Mouse (Mus musculus) embryo, embryonic 10.5 days (tissue): ENCODE data around the gene Olfr649.

ENCODE experiments used
- DNase-seq: peaks from one replicate; pipeline ENCODE4 v3.0.0-alpha.2; 2015; ENCODE audit warnings: low spot score

The Olfr649 gene

DNA sequence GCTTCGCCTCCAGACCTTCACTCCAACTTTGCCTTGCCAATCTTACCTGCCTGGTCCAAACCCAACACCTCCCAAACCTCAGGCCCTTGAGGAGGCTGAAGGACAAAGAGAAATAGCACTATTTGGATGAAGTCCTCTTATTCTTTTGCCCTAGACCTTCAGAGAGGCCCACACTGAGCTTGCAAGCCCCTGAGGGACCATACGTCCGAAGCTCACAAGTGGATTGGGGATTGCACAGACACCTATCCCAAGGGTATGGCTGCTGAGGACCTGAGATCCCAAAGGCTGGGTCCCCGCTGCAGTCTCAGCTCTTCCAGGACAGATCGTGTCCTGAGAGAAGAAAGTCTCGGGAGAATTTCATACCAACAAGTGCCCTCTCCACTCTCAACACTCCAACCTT is at the start of gene Olfr649:
Gene Olfr649 (minus strand): TSS at position 101 of the 400 bp plus-strand sequence.
- no peak for DNase-seq

DNA sequence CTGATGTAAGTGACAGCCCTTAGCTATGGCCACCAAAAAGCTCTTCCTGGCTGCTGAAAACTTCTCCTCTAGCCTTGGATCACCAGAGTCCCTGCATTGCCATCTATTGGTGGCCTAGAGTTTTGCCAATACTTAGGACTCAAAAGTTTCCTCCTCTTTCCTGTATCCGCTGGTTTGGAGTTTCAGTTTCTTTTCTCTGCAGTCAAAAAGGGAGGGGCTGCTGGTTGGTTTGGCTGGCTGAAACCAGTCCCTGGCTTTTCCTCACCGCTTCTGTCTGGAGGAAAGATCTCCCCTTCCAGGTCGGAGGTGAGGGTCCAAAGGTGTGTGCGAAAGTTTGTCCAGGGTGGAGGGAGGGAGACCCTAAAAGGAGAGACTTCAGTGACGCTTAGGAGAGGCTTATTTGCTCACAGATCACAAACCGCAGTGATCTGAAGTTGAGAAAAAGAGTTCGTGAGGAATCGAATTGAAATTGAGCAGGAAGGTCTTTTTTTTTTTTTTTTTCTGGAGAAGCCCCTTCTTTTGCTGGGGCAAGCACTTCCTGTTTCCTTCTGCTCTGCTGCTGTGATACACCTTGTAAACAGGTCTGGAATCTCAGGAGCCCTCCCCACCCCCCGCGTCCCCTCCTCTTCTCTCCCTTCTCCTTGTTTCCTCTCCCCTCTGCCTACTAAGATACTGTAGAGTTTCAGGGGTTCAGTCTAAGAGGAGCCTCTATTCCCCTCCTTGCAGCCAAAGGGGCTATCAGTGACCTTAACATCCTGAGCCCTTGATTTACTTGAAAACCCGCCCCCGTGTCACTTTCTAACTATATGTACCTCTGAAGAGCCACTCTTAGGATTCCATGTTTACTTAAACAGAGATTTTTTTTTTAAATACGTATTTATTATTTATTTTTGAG is 48.7 kb upstream of the Olfr649 start, which contains the start of gene Trim34a:
Gene Trim34a (plus strand): TSS at position 171 of the 895 bp plus-strand sequence.
- peak; percentile 82 for DNase-seq

DNA sequence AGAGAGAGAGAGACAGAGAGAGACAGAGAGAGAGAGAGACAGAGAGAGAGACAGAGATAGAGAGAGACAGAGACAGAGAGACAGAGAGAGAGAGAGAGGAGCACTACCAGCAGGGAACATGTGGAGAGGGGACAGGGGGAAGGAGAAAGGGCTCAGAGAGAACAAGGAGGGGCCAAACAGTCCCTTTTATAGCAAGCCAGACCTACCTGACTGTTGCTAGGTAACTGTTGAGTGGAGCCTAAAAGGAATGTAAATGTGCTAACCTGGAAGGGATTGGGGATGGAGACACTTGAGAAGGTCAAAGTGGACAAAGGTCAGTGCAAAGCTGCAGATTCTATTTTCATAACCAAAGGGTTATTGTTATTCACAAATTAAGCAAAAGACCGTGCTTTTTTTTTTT is 47.8 kb upstream of the Olfr649 start:
- DNase-seq = no peak

DNA sequence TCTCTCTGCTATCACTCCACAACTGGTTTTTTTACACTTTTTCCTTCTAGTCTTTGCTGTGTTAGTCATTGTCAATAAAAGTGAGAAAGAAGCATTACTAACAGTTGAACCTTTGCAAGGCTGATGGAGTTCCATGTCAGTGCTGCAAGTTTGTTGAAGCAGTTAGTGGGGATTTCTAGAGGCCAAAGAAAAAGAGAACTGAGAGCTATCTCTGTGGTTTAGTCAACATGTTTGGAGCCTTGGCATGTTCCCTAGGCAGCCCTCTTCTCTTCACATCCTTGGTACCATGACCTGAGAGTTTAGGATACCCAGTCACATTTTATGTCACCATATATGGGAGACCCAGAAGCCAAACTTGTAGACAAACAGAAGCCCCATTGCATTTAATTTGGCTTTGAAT is 45.1 kb upstream of the Olfr649 start:
- DNase-seq = no peak

DNA sequence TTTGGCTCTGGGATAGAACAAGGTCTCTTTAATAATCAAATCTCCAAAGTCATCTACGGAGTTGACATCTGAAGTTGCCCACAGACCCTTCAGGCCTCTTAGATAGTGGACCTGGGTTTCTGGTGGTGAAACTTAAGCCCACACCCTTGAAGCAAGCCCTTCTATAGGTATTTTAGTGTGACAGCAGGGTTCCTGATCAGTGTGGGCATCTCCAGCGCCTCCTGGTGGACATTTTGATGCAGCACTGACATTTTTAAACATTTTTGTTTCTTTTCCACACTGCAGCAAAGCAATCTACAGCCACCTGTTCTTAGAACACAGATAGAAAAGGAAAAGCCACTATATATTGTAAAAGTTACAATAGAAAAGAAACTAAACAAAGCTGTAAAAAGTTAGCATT is 35.4 kb upstream of the Olfr649 start:
- DNase-seq = peak; percentile 46

DNA sequence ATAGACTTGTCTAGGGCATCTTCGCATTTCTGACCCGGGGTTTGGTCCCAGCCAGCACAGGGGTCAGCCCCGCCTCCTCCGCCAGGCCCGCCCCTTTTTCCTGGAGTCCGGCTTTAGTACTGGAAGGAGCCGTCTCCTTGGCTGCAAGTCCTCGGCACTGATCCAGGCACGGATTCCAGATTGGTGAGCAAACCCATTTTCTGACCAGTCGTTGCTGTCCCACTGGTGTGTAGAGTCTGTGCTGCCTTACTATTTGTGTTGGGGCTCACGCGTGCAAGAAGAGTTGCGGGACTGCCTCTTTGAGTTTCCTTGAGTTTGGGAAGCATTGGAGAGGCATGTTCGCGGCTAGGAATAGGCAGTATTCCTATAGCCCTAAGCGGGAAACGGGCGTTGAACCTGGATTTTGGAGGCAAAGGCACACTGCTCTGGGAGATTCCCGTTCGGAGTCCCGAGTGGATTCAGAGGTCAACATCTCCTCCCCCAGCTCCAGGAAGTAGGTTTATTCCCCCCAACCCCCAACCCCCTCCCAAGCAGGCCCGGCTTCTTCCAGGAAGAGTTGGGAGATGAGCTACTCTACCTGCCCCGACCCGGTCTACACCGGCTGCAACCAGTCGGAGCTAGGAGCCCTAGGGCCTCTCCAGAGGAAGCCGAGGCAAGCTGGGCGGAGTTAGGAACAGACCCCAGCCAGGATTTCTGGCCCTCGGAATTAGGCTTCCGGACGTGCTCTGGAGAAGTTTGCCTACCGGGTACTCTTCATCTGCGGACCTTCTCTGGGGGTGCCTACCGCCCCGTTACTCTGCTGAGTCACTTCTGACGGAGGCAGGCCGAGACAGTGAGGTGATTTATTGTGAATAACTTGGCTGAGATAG is 23.1 kb upstream of the Olfr649 start, which contains the start of gene Trim6:
Gene Trim6 (plus strand): TSS at position 93 of the 869 bp plus-strand sequence.
- DNase-seq = peak; percentile 81

DNA sequence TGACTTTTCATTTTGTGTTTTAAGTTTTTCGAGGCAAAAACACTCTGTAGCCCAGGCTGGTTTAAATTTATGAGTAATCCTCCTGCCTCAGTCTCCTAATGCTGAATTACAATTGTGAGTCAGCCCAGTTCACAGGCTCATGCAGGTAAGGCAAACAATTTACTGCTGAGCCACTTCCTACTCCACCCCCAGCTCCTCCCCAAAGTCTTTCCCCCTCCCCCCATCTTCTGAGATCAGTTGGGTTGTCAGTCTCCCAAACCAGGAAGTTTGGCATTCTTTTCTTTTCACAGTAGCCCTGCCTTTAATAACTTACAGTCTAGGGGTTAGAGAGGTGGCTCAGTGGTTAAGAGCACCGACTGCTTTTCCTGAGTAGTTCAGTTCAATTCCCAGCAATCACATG is 22.1 kb upstream of the Olfr649 start:
- peak; percentile 4 for DNase-seq

DNA sequence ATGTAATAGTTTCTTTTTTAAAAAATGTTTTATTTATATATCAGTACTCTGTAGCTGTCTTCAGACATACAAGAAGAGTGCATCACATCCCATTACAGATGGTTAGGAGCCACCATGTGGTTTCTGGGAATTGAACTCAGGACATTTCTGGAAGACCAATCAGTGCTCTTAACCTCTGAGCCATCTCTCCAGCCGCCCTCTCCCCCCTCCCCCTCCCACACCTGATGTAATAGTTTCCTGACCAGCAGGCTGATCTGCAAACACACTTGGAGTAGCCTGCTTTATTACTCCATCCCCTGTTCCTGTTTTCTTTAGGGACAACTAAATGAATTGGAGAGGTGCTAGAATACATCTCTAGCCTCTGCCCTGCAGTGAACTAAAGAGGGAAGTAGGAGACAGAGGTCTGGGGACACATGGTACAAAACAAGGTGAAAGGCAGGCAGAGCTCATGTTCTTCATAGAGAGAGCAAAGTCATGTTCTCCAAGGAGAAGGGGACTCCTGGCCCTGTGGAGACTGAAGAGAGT is 20.3 kb upstream of the Olfr649 start:
- DNase-seq = no peak

DNA sequence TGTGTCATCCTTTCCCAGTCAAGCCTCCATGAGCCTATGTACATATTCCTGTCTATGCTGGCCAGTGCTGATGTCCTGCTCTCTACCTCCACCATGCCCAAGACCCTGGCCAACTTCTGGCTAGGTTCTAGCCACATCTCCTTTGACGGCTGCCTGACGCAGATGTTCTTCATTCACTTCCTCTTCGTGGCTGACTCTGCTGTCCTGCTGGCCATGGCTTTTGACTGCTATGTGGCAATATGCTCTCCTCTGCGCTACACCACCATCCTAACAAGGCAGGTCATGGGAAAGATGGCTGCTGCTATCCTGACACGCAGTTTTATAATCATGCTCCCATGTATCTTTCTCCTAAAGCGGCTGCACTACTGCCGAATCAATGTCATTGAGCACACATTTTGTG is 10.4 kb upstream of the Olfr649 start:
- DNase-seq = no peak

DNA sequence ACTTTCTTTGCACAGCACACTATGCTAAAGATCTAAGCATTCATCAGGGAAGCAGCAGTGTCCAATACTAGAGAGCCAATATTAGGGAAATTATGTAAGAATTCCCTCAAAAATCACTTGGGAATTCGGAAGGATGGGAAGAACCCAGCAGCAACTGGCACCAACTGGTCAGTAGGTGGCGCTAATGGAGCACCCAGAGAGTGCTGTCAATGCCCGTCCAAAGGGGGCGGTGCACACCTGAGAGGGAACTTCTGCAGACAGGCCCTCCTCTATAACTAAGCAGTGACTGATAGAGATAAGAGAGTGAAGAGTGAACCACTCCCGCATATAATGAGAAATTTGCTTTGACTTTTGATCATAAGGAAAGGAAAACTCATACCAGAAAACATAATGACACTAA is 4.0 kb upstream of the Olfr649 start:
- DNase-seq = peak; percentile 85

DNA sequence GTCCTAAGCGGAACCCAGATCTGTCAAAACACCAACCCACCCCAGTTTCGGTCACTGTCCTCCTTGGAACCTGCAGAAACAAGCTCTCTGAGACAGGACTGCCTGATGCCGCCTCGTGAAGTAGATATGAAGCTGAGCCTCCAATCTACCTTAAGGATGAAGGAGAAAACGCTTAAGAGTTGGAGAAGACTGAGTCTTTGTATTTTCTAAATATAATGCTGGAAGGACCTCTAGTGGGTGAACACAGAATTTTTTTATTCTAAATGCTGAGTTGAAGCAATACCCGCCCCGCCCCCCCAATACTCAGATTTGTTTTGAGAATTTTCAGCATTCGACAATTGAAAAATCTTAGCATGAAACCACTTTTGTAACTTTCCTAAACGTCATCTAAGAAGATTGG is 4.5 kb downstream of the Olfr649 start:
- no peak for DNase-seq

DNA sequence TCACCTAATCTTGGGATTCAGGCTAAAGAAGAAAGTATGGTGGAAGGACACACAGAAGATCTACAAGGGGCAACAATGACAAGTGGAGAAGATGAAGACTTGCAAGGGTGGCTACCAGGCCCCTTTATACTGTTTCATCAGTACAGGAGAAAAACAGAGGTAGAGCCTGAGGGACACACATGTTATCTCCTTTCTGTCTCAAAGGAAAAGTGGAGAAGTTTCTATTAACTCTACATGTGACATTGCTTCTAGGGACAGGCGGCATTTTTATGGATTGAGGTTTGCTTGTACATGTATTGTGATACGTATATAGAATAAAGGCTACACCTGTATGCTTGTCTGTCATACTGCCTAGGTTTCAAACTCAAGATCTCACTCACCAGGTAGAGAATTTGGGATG is 12.5 kb downstream of the Olfr649 start, which contains the start of gene Olfr648:
Gene Olfr648 (minus strand): TSS at position 101 of the 400 bp plus-strand sequence.
- DNase-seq = no peak

DNA sequence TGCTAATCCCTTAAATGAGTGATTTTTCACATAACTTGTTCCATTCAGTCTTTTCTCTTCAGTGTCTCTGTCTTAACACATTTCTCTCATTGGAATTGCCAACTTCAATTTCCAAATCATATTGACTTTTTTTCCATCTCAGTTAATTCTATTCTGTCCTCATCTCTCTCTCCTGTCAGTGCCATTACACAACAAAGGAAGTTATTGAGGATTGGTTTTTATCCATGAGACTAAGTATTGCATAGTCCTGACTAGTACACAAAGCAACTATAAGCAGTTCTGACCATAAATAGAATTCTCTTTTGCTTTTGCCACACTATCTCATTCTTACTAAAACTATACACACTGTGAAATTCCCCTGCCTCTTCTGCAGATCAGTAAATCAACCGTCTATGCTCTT is 16.7 kb downstream of the Olfr649 start:
- no peak for DNase-seq

DNA sequence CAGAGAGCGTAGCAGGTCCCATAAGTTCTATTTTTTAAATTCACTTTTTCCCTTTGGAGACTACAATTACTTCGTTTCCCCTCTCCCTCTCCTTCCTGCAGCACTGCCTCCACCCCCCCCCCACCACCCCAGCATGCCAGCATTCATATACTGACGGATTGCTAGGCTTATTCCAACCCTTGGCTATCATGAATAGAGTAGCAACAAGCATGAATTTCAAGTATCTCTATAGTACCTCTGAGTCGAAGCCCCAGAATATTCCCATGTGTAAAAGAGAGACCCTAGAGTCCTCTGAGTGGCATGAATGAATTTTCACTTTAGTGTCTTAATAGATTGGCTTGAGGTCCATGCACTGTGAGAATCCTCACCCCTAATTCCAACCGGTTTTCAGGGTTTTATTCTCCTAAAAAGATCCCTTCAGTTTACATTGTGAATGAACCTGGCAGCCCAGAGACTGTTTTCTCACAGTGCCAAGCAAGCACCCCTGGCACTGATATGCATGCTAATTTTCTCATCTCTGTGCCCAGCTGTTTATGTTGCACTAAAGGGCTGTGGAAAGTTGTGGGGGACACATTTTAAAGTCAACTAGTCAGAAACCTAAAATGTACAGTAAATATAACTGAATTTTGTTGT is 17.2 kb downstream of the Olfr649 start:
- DNase-seq = no peak

DNA sequence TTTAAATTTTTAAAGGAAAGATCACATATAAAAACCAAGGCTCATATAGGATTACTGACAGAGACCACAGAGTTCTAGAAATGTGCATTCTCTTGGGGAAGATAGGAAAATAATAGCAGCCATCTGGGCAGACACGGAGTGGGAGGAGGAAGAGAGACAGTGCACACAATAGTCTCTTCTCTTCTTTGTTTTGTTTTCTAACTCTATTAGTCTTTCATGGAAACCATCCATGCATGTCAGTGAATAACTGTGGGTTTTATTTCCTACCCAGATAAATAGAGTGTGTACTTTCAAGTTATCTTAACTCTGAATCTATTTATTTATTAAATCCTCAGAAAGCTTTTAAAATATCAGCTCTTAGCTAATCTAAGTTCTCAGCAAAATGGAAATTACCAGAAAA is 20.7 kb downstream of the Olfr649 start:
- DNase-seq = no peak

DNA sequence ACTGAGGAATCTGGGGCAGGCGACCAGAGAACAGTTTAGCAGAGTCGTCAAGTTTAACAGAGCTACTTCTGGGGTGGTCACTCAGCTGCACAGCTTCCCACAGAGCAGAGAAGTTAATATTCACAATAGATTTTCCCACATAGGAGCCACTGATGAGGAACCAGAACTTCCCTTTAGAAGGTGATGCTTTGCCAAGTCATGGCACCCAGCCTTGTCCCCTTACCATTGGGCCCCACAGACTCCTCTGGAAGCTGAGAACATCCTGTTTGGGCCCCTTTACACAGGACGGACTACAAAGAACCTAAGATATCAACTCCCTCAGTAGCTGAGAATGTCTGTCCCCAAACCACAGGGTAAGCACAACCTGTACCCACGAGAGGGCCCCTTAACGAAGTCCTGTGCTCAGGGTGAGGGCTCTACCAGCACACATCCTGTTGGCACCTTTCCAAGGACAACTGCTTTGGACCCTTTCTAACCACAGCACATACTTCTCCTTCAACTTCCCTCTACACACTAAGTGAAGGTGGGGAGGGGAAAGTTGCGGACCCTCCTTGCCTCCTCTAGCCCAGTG is 26.1 kb downstream of the Olfr649 start:
- DNase-seq = no peak

DNA sequence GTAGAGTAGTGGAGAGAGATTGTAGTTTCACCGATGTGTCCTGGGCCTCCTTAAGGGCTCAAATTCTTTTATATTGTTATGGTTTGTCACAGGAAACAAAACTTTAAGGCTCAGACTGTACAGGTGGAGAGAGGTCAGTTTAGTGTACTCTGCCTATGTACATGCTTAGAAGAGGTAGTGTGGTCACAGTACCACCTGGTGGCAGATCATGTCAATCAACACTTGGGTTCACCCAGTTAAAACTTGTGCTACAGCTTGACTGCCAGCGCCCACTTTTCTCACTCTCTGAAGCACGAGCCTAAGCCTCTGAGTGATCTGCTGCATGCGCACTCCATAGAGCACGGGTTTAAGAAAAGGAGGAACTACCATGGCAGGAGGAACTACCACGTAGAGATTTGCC is 28.7 kb downstream of the Olfr649 start:
- no peak for DNase-seq

DNA sequence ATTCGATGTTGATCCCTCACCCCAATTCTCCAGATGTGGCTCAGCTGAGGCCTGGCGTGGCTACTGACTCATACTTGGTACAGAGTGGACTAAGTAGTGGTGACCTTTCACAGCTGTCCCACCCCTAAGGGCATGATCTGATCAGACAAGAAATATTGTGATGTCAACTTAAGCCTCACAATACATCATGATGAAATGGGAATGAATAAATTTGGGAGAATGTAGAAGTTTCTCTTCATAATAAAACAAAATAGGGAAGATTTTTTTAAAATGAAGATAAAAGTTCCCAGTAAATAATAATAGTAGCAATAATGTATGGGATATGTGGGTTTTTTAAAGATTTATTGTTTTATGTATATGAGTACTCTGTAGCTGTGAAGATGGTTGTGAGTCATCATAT is 45.3 kb downstream of the Olfr649 start, which contains the start of gene Ubqlnl:
Gene Ubqlnl (minus strand): TSS at position 101 of the 400 bp plus-strand sequence.
- DNase-seq = no peak

DNA sequence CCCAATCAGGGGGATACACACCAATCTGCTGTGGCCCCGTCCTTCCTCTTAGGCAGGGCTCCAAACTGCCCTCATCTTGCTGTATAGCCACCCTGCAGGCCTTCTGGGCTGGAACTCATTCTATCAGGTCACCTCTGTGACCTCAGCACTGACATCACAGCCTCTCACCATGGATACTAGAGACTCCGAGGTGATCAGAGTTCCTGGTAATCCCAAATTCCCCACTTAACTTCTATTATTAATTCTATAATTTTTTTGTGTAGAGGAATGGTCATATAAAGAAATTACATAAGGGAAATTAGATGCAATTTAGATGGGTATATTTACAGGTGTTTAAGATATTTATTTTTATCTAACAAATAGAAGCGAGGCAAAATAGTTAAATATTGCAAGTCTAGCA is 52.6 kb downstream of the Olfr649 start, which contains the start of gene Ubqln3:
Gene Ubqln3 (minus strand): TSS at position 101 of the 400 bp plus-strand sequence.
- no peak for DNase-seq
